Mouse (Mus musculus): ENCODE measurements around the gene Ccdc69.
A peak's percentile ranks its signal among the peaks of the same experiment; 100 is the strongest.

Ccdc69 gene

GRCm38 (mm10) chr11:55039591-55039990 is 38.3 kb downstream of the Ccdc69 start:
- peak; percentile 79 for DNase-seq (ENCODE audit: extremely low spot score)

- DNase-seq (ENCODE audit: extremely low spot score), result no peak
Measured at GRCm38 (mm10) chr11:55036601-55037000, 41.3 kb downstream of the Ccdc69 start.

- DNase-seq (ENCODE audit: extremely low spot score), result peak; percentile 80
Measured at GRCm38 (mm10) chr11:55033040-55033660, 44.8 kb downstream of the Ccdc69 start, which contains the start of gene Anxa6. Gene Anxa6 (minus strand): TSS chr11:55033445.

- peak; percentile 19 for DNase-seq (ENCODE audit: extremely low spot score)
Measured at GRCm38 (mm10) chr11:55032286-55032685, 45.6 kb downstream of the Ccdc69 start.

- DNase-seq (ENCODE audit: extremely low spot score), result peak; percentile 36
Measured at GRCm38 (mm10) chr11:55031991-55032280, 46.0 kb downstream of the Ccdc69 start.

- no peak for DNase-seq (ENCODE audit: extremely low spot score)
Measured at GRCm38 (mm10) chr11:55031211-55031990, 46.5 kb downstream of the Ccdc69 start.

GRCm38 (mm10) chr11:55028509-55028908 is 49.4 kb downstream of the Ccdc69 start:
- no peak for DNase-seq (ENCODE audit: extremely low spot score)

- DNase-seq (ENCODE audit: extremely low spot score), result no peak
Measured at GRCm38 (mm10) chr11:55027204-55027855, 50.6 kb downstream of the Ccdc69 start.

GRCm38 (mm10) chr11:55025896-55026295 is 52.0 kb downstream of the Ccdc69 start:
- DNase-seq (ENCODE audit: extremely low spot score), result no peak

GRCm38 (mm10) chr11:55023583-55023982 is 54.3 kb downstream of the Ccdc69 start:
- DNase-seq (ENCODE audit: extremely low spot score), result no peak

GRCm38 (mm10) chr11:55023049-55023564 is 54.8 kb downstream of the Ccdc69 start:
- peak; percentile 79 for DNase-seq (ENCODE audit: extremely low spot score)

GRCm38 (mm10) chr11:55022508-55022907 is 55.4 kb downstream of the Ccdc69 start:
- DNase-seq (ENCODE audit: extremely low spot score), result no peak

- no peak for DNase-seq (ENCODE audit: extremely low spot score)
Measured at GRCm38 (mm10) chr11:55021859-55022258, 56.1 kb downstream of the Ccdc69 start.

GRCm38 (mm10) chr11:55021458-55021857 is 56.5 kb downstream of the Ccdc69 start:
- no peak for DNase-seq (ENCODE audit: extremely low spot score)

GRCm38 (mm10) chr11:55019711-55020110 is 58.2 kb downstream of the Ccdc69 start:
- no peak for DNase-seq (ENCODE audit: extremely low spot score)

- DNase-seq (ENCODE audit: extremely low spot score), result no peak
Measured at GRCm38 (mm10) chr11:55018034-55018433, 59.9 kb downstream of the Ccdc69 start.

- no peak for DNase-seq (ENCODE audit: extremely low spot score)
Measured at GRCm38 (mm10) chr11:55017201-55017600, 60.7 kb downstream of the Ccdc69 start.

- DNase-seq (ENCODE audit: extremely low spot score), result no peak
Measured at GRCm38 (mm10) chr11:55016758-55017157, 61.2 kb downstream of the Ccdc69 start.

- no peak for DNase-seq (ENCODE audit: extremely low spot score)
Measured at GRCm38 (mm10) chr11:55015831-55016241, 62.1 kb downstream of the Ccdc69 start.

GRCm38 (mm10) chr11:55015264-55015663 is 62.7 kb downstream of the Ccdc69 start:
- DNase-seq (ENCODE audit: extremely low spot score), result no peak

GRCm38 (mm10) chr11:55013802-55014201 is 64.1 kb downstream of the Ccdc69 start:
- DNase-seq (ENCODE audit: extremely low spot score), result no peak
